Mouse (Mus musculus) kidney, embryonic 15.5 days (tissue): ENCODE results near the gene Adam12. TPM values are rescaled to one million over a fixed set of nuclear protein-coding genes. Genes with fewer than 3 reads are reported as not detected.

Source experiments
- ATAC-seq: fragments of 200-750 bp; cut with Nextera tagmentation; replicated peaks from 2 replicates; pipeline ENCODE4 v1.8.0; 2017; ENCODE audit warnings: moderate TSS enrichment; ENCODE audit not compliant: low FRiP score
- H3K27ac ChIP-seq: fragments of 300-500 bp; sonication (generic); 2 replicates; pipeline ENCODE4 v1.5.1; 2015; ENCODE audit warnings: mild to moderate bottlenecking, inconsistent platforms
- H3K27me3 ChIP-seq: fragments of 300-500 bp; sonication (generic); 2 replicates; pipeline ENCODE4 v1.6.1; 2015; ENCODE audit warnings: inconsistent platforms
- H3K36me3 ChIP-seq: fragments of 300-500 bp; sonication (generic); 2 replicates; pipeline ENCODE4 v1.6.1; 2015; ENCODE audit warnings: inconsistent platforms
- H3K4me1 ChIP-seq: fragments of 300-500 bp; sonication (generic); 2 replicates; pipeline ENCODE4 v1.6.1; 2015; ENCODE audit warnings: inconsistent platforms
- H3K4me2 ChIP-seq: fragments of 300-500 bp; sonication (generic); 2 replicates; pipeline ENCODE4 v1.6.1; 2015; ENCODE audit warnings: moderate library complexity, mild to moderate bottlenecking, inconsistent platforms
- H3K4me3 ChIP-seq: fragments of 300-500 bp; sonication (generic); replicated peaks from 2 replicates; pipeline ENCODE4 v1.5.1; 2015; ENCODE audit warnings: mild to moderate bottlenecking, inconsistent platforms
- H3K9ac ChIP-seq: fragments of 300-500 bp; sonication (generic); 2 replicates; pipeline ENCODE4 v1.6.1; 2015; ENCODE audit warnings: mild to moderate bottlenecking, inconsistent platforms
- H3K9me3 ChIP-seq: fragments of 300-500 bp; sonication (generic); replicated peaks from 2 replicates; pipeline ENCODE4 v1.6.1; 2016; ENCODE audit warnings: inconsistent platforms
- WGBS: fragments of 180-500 bp; shearing (Covaris S2); methylation state at CpG from one replicate; pipeline ENCODE4 v1.1.7; 2015; ENCODE audit warnings: mixed read lengths; 5-methylcytosine and 5-hydroxymethylcytosine counted together
- polyA plus RNA-seq: library from polyadenylated mRNA; unstranded; fragments of >200 nt; fragmentation: Nextera tagmentation; extraction: Ambion mirVana; gene quantifications from 2 replicates; pipeline ENCODE4 v1.2.1, GENCODE M21; 2015

Gene Adam12
- 4.6 and 6.8 TPM in 2 replicates for polyA plus RNA-seq

- no peak within 1 kb of the TSS for H3K4me3 ChIP-seq
- no peak within 1 kb of the TSS for H3K4me2 ChIP-seq
- H3K9ac ChIP-seq, result no peak within 1 kb of the TSS
- ATAC-seq, result no peak
- H3K27me3 ChIP-seq, result 0 out of 2 replicates have a peak, but pooled peaks cover under 1% of the 10 kb centered on the region
- WGBS, result 46% methylated on average over 14 of the region's 14 CpGs
- H3K36me3 ChIP-seq, result no peaks in the 10 kb centered on the region
- H3K27ac ChIP-seq, result no peak within 1 kb of the TSS
- H3K4me1 ChIP-seq, result peaks cover 32% of the 10 kb centered on the region
- no peaks in the 10 kb centered on the region for H3K9me3 ChIP-seq
Measured at GRCm38 (mm10) chr7:134231378-134232346, at the start of gene Adam12. Gene Adam12, minus strand, starts transcription at chr7:134232146.

- ATAC-seq, result 0 out of 2 replicates have a peak, but pooled peaks have one; percentile 29
- no peak overlapping the region for H3K4me2 ChIP-seq
- WGBS, result 43% methylated on average over 5 of the region's 5 CpGs
- no peak overlapping the region for H3K9ac ChIP-seq
- H3K27ac ChIP-seq, result no peak overlapping the region
- no peaks in the 10 kb centered on the region for H3K27me3 ChIP-seq
- 0 out of 2 replicates have a peak, but pooled peaks cover 5% of the 10 kb centered on the region for H3K4me1 ChIP-seq
- no peak overlapping the region for H3K4me3 ChIP-seq
- H3K36me3 ChIP-seq, result no peaks in the 10 kb centered on the region
- no peaks in the 10 kb centered on the region for H3K9me3 ChIP-seq
Measured at GRCm38 (mm10) chr7:134272956-134273355, 41.0 kb upstream of the Adam12 start.

- Histone ChIP-seq H3K9ac (no peak overlapping the region), H3K27ac (no peak overlapping the region), H3K4me2 (no peak overlapping the region), H3K9me3 (no peaks in the 10 kb centered on the region), H3K27me3 (no peaks in the 10 kb centered on the region), H3K4me3 (no peak overlapping the region), H3K4me1 (0 out of 2 replicates have a peak, but pooled peaks cover 5% of the 10 kb centered on the region), H3K36me3 (no peaks in the 10 kb centered on the region)
- 85% methylated on average over 4 of the region's 4 CpGs for WGBS
- no peak for ATAC-seq
Measured at GRCm38 (mm10) chr7:134272421-134272820, 40.5 kb upstream of the Adam12 start.

- Histone ChIP-seq H3K4me3 (no peak overlapping the region), H3K9ac (no peak overlapping the region), H3K27me3 (no peaks in the 10 kb centered on the region), H3K4me2 (no peak overlapping the region), H3K9me3 (no peaks in the 10 kb centered on the region), H3K36me3 (no peaks in the 10 kb centered on the region), H3K27ac (no peak overlapping the region), H3K4me1 (0 out of 2 replicates have a peak, but pooled peaks cover 2% of the 10 kb centered on the region)
- ATAC-seq, result no peak
- WGBS, result 83% methylated on average over 4 of the region's 4 CpGs
Measured at GRCm38 (mm10) chr7:134265783-134266182, 33.8 kb upstream of the Adam12 start.

- Histone ChIP-seq H3K4me2 (no peak overlapping the region), H3K27me3 (no peaks in the 10 kb centered on the region), H3K4me1 (0 out of 2 replicates have a peak, but pooled peaks cover 2% of the 10 kb centered on the region), H3K9me3 (no peaks in the 10 kb centered on the region), H3K9ac (no peak overlapping the region), H3K27ac (no peak overlapping the region), H3K36me3 (no peaks in the 10 kb centered on the region), H3K4me3 (no peak overlapping the region)
- ATAC-seq, result peak; percentile 79; the same call in 1 of the 2 replicates
- WGBS, result 42% methylated on average over 4 of the region's 4 CpGs
Measured at GRCm38 (mm10) chr7:134263146-134263906, 31.4 kb upstream of the Adam12 start.

- no peak for ATAC-seq
- 59% methylated on average over 4 of the region's 4 CpGs for WGBS
Measured at GRCm38 (mm10) chr7:134261003-134261701, 29.2 kb upstream of the Adam12 start.

GRCm38 (mm10) chr7:134250273-134250870, 18.4 kb upstream of the Adam12 start:
- Histone ChIP-seq H3K36me3 (no peaks in the 10 kb centered on the region), H3K9ac (no peak overlapping the region), H3K4me3 (no peak overlapping the region), H3K27ac (no peak overlapping the region), H3K9me3 (no peaks in the 10 kb centered on the region), H3K4me2 (no peak overlapping the region), H3K4me1 (peaks cover 3% of the 10 kb centered on the region; the same call in 1 of the 2 replicates), H3K27me3 (no peaks in the 10 kb centered on the region)
- 62% methylated on average over 7 of the region's 7 CpGs for WGBS
- ATAC-seq, result no peak

More at GRCm38 (mm10) chr7:134261003-134261701, 29.2 kb upstream of the Adam12 start:
- Histone ChIP-seq H3K27ac (0 out of 2 replicates have a peak overlapping the region, but pooled peaks have one; percentile 28), H3K9me3 (no peaks in the 10 kb centered on the region), H3K36me3 (no peaks in the 10 kb centered on the region), H3K4me3 (no peak overlapping the region), H3K4me1 (0 out of 2 replicates have a peak, but pooled peaks cover 2% of the 10 kb centered on the region), H3K27me3 (no peaks in the 10 kb centered on the region), H3K4me2 (no peak overlapping the region), H3K9ac (no peak overlapping the region)

GRCm38 (mm10) chr7:134248041-134248440, 16.1 kb upstream of the Adam12 start:
- ATAC-seq, result no peak

GRCm38 (mm10) chr7:134246624-134247023, 14.7 kb upstream of the Adam12 start:
- Histone ChIP-seq H3K4me1 (peaks cover 3% of the 10 kb centered on the region; the same call in 1 of the 2 replicates), H3K4me2 (no peak overlapping the region), H3K27ac (no peak overlapping the region), H3K9me3 (no peaks in the 10 kb centered on the region), H3K4me3 (no peak overlapping the region), H3K36me3 (no peaks in the 10 kb centered on the region), H3K9ac (no peak overlapping the region), H3K27me3 (no peaks in the 10 kb centered on the region)
- ATAC-seq, result no peak
- 43% methylated on average over 5 of the region's 5 CpGs for WGBS

More at GRCm38 (mm10) chr7:134248041-134248440, 16.1 kb upstream of the Adam12 start:
- no peaks in the 10 kb centered on the region for H3K9me3 ChIP-seq
- no peak overlapping the region for H3K27ac ChIP-seq
- H3K4me3 ChIP-seq, result no peak overlapping the region
- no peaks in the 10 kb centered on the region for H3K27me3 ChIP-seq
- H3K9ac ChIP-seq, result no peak overlapping the region
- H3K4me1 ChIP-seq, result peaks cover 3% of the 10 kb centered on the region; the same call in 1 of the 2 replicates
- no peak overlapping the region for H3K4me2 ChIP-seq
- WGBS, result 93% methylated on average over 2 of the region's 2 CpGs
- no peaks in the 10 kb centered on the region for H3K36me3 ChIP-seq

- H3K4me2 ChIP-seq, result no peak overlapping the region
- WGBS, result 79% methylated on average over 1 of the region's 1 CpGs
- H3K9ac ChIP-seq, result no peak overlapping the region
- no peaks in the 10 kb centered on the region for H3K9me3 ChIP-seq
- no peaks in the 10 kb centered on the region for H3K27me3 ChIP-seq
- no peaks in the 10 kb centered on the region for H3K36me3 ChIP-seq
- H3K27ac ChIP-seq, result peak overlapping the region; percentile 3; the same call in 1 of the 2 replicates
- ATAC-seq, result no peak
- H3K4me1 ChIP-seq, result no peaks in the 10 kb centered on the region
- no peak overlapping the region for H3K4me3 ChIP-seq
Measured at GRCm38 (mm10) chr7:134242773-134243172, 10.8 kb upstream of the Adam12 start.

GRCm38 (mm10) chr7:134241212-134241611, 9.3 kb upstream of the Adam12 start:
- H3K4me2 ChIP-seq, result no peak overlapping the region
- H3K4me3 ChIP-seq, result no peak overlapping the region
- H3K27me3 ChIP-seq, result no peaks in the 10 kb centered on the region
- no peaks in the 10 kb centered on the region for H3K9me3 ChIP-seq
- WGBS, result 77% methylated on average over 4 of the region's 4 CpGs
- H3K36me3 ChIP-seq, result no peaks in the 10 kb centered on the region
- no peak overlapping the region for H3K27ac ChIP-seq
- no peak for ATAC-seq
- H3K4me1 ChIP-seq, result no peaks in the 10 kb centered on the region
- H3K9ac ChIP-seq, result no peak overlapping the region
